Mouse (Mus musculus): ENCODE results near the gene Lgals12. TPM values are rescaled to one million over a fixed set of nuclear protein-coding genes. Genes with fewer than 3 reads are reported as not detected.

Lgals12 gene
- not detected for polyA plus RNA-seq (2017; shearing (Covaris generic))

GRCm38 (mm10) chr19:7606801-7607689, at the start of gene Lgals12:
Lgals12 (minus strand) TSS chr19:7607193.

GRCm38 (mm10) chr19:7611942-7612757, 5.2 kb upstream of the Lgals12 start, which contains the start of gene Hrasls5:
Hrasls5 (plus strand) TSS chr19:7612541.

GRCm38 (mm10) chr19:7557328-7557822, 49.6 kb downstream of the Lgals12 start, which contains the start of gene Pla2g16:
Pla2g16 (plus strand) TSS chr19:7557459.

Other genes with a start within 250 kb of the Lgals12 start
- gene Spindoc, start 224.2 kb downstream of the Lgals12 start, polyA plus RNA-seq (2017; shearing (Covaris generic)), result 7.8 TPM
- gene 2700081O15Rik, start 189.6 kb downstream of the Lgals12 start, polyA plus RNA-seq (2017; shearing (Covaris generic)), result 0.07 TPM
- gene Rtn3, start 123.9 kb downstream of the Lgals12 start, polyA plus RNA-seq (2017; shearing (Covaris generic)), result 113 TPM
- gene Atl3, start 113.2 kb downstream of the Lgals12 start, polyA plus RNA-seq (2017; shearing (Covaris generic)), result 19.7 TPM
- gene Pla2g16, start 49.7 kb downstream of the Lgals12 start, polyA plus RNA-seq (2017; shearing (Covaris generic)), result 111 TPM
- gene Hrasls5, start 5.3 kb upstream of the Lgals12 start, polyA plus RNA-seq (2017; shearing (Covaris generic)), result not detected
- not detected for gene Slc22a19, start 104.1 kb upstream of the Lgals12 start, polyA plus RNA-seq (2017; shearing (Covaris generic))
- gene Slc22a26, start 195.5 kb upstream of the Lgals12 start, polyA plus RNA-seq (2017; shearing (Covaris generic)), result not detected

Measured in inflammation-experienced regulatory T-cells, adult 16 weeks (primary cell).